Mouse (Mus musculus): ENCODE results near the gene Drg1.

The Drg1 gene

GRCm38 (mm10) chr11:3289803-3290639 is 23.8 kb upstream of the Drg1 start:
- DNase-seq (ENCODE audit: extremely low read depth, low read depth) = no peak

- no peak for DNase-seq (ENCODE audit: extremely low read depth, low read depth)
Observed at GRCm38 (mm10) chr11:3289302-3289802, 23.1 kb upstream of the Drg1 start.

- DNase-seq (ENCODE audit: extremely low read depth, low read depth) = peak; percentile 62
Observed at GRCm38 (mm10) chr11:3288521-3289301, 22.5 kb upstream of the Drg1 start, which contains the start of gene Patz1. Gene Patz1 (plus strand): TSS chr11:3288874.

GRCm38 (mm10) chr11:3287921-3288320 is 21.7 kb upstream of the Drg1 start:
- DNase-seq (ENCODE audit: extremely low read depth, low read depth) = peak; percentile 67

GRCm38 (mm10) chr11:3287131-3287530 is 20.9 kb upstream of the Drg1 start:
- no peak for DNase-seq (ENCODE audit: extremely low read depth, low read depth)

- DNase-seq (ENCODE audit: extremely low read depth, low read depth) = no peak
Observed at GRCm38 (mm10) chr11:3285940-3286339, 19.7 kb upstream of the Drg1 start.

- DNase-seq (ENCODE audit: extremely low read depth, low read depth) = no peak
Observed at GRCm38 (mm10) chr11:3283645-3284044, 17.4 kb upstream of the Drg1 start.

GRCm38 (mm10) chr11:3282887-3283286 is 16.7 kb upstream of the Drg1 start:
- DNase-seq (ENCODE audit: extremely low read depth, low read depth) = no peak

GRCm38 (mm10) chr11:3279729-3280128 is 13.5 kb upstream of the Drg1 start:
- DNase-seq (ENCODE audit: extremely low read depth, low read depth) = peak; percentile 33

- DNase-seq (ENCODE audit: extremely low read depth, low read depth) = no peak
Observed at GRCm38 (mm10) chr11:3278351-3278750, 12.1 kb upstream of the Drg1 start.

- DNase-seq (ENCODE audit: extremely low read depth, low read depth) = no peak
Observed at GRCm38 (mm10) chr11:3269241-3269640, 3.0 kb upstream of the Drg1 start.

- no peak for DNase-seq (ENCODE audit: extremely low read depth, low read depth)
Observed at GRCm38 (mm10) chr11:3267133-3267532, 918 bp upstream of the Drg1 start.

GRCm38 (mm10) chr11:3265291-3266078 is 730 bp downstream of the Drg1 start:
- peak; percentile 59 for DNase-seq (ENCODE audit: extremely low read depth, low read depth)

- no peak for DNase-seq (ENCODE audit: extremely low read depth, low read depth)
Observed at GRCm38 (mm10) chr11:3259537-3259936, 6.7 kb downstream of the Drg1 start.

- DNase-seq (ENCODE audit: extremely low read depth, low read depth) = no peak
Observed at GRCm38 (mm10) chr11:3247387-3247786, 18.8 kb downstream of the Drg1 start.

- DNase-seq (ENCODE audit: extremely low read depth, low read depth) = no peak
Observed at GRCm38 (mm10) chr11:3243771-3244170, 22.4 kb downstream of the Drg1 start.

- DNase-seq (ENCODE audit: extremely low read depth, low read depth) = no peak
Observed at GRCm38 (mm10) chr11:3242395-3242794, 23.8 kb downstream of the Drg1 start.

GRCm38 (mm10) chr11:3235277-3235676 is 30.9 kb downstream of the Drg1 start:
- DNase-seq (ENCODE audit: extremely low read depth, low read depth) = no peak

- no peak for DNase-seq (ENCODE audit: extremely low read depth, low read depth)
Observed at GRCm38 (mm10) chr11:3233704-3234103, 32.5 kb downstream of the Drg1 start.

- DNase-seq (ENCODE audit: extremely low read depth, low read depth) = no peak
Observed at GRCm38 (mm10) chr11:3232248-3232647, 34.0 kb downstream of the Drg1 start.

- DNase-seq (ENCODE audit: extremely low read depth, low read depth) = no peak
Observed at GRCm38 (mm10) chr11:3227113-3227512, 39.1 kb downstream of the Drg1 start.
